Mouse (Mus musculus): ENCODE measurements around the gene Chmp5. TPM values are rescaled to one million over a fixed set of nuclear protein-coding genes. Genes with fewer than 3 reads are reported as not detected.

Gene Chmp5
- polyA plus RNA-seq, 1 experiment: 5.5 TPM

GRCm38 (mm10) chr4:40982486-40982885 is 34.3 kb downstream of the Chmp5 start:
- Histone ChIP-seq H3K27ac (ENCODE audit: insufficient read depth, low read depth, low read length) (no peak overlapping the region), H3K4me1 (ENCODE audit: control insufficient read depth, insufficient read depth, insufficient read length, low read length) (no peaks in the 10 kb centered on the region), H3K4me3 (ENCODE audit: low read depth, low read length) (no peak overlapping the region), H3K36me3 (ENCODE audit: control insufficient read depth, insufficient read depth, low read length) (peaks cover 45% of the 10 kb centered on the region), H3K27me3 (ENCODE audit: control insufficient read depth, insufficient read depth, low read length) (no peaks in the 10 kb centered on the region)
- TF ChIP-seq POLR2A (IDR thresholded peaks at IDR 0.05; ENCODE audit: low read depth, low read length) (no peak), CTCF (IDR thresholded peaks at IDR 0.05; ENCODE audit: extremely low read depth, insufficient read length, insufficient replicate concordance, low read depth, low read length) (no peak)
- WGBS: 50% methylated on average over 3 of the region's 3 CpGs

GRCm38 (mm10) chr4:40983686-40984085 is 35.5 kb downstream of the Chmp5 start:
- Histone ChIP-seq H3K4me1 (ENCODE audit: control insufficient read depth, insufficient read depth, insufficient read length, low read length) (no peaks in the 10 kb centered on the region), H3K36me3 (ENCODE audit: control insufficient read depth, insufficient read depth, low read length) (peaks cover 45% of the 10 kb centered on the region), H3K27ac (ENCODE audit: insufficient read depth, low read depth, low read length) (no peak overlapping the region), H3K27me3 (ENCODE audit: control insufficient read depth, insufficient read depth, low read length) (no peaks in the 10 kb centered on the region), H3K4me3 (ENCODE audit: low read depth, low read length) (no peak overlapping the region)
- TF ChIP-seq POLR2A (IDR thresholded peaks at IDR 0.05; ENCODE audit: low read depth, low read length) (no peak), CTCF (IDR thresholded peaks at IDR 0.05; ENCODE audit: extremely low read depth, insufficient read length, insufficient replicate concordance, low read depth, low read length) (no peak)
- WGBS: 77% methylated on average over 1 of the region's 1 CpGs

GRCm38 (mm10) chr4:40989633-40990032 is 41.4 kb downstream of the Chmp5 start:
- 91% methylated on average over 6 of the region's 6 CpGs for whole genome bisulfite sequencing
- Histone ChIP-seq H3K36me3 (ENCODE audit: control insufficient read depth, insufficient read depth, low read length) (peaks cover 76% of the 10 kb centered on the region), H3K4me3 (ENCODE audit: low read depth, low read length) (no peak overlapping the region), H3K27ac (ENCODE audit: insufficient read depth, low read depth, low read length) (no peak overlapping the region), H3K4me1 (ENCODE audit: control insufficient read depth, insufficient read depth, insufficient read length, low read length) (no peaks in the 10 kb centered on the region), H3K27me3 (ENCODE audit: control insufficient read depth, insufficient read depth, low read length) (no peaks in the 10 kb centered on the region)
- no peak for TF ChIP-seq CTCF (IDR thresholded peaks at IDR 0.05; ENCODE audit: extremely low read depth, insufficient read length, insufficient replicate concordance, low read depth, low read length)
- no peak for TF ChIP-seq POLR2A (IDR thresholded peaks at IDR 0.05; ENCODE audit: low read depth, low read length)

- H3K4me1 ChIP-seq (ENCODE audit: control insufficient read depth, insufficient read depth, insufficient read length, low read length): no peaks in the 10 kb centered on the region
- H3K36me3 ChIP-seq (ENCODE audit: control insufficient read depth, insufficient read depth, low read length): peaks cover 78% of the 10 kb centered on the region
- no peak overlapping the region for H3K27ac ChIP-seq (ENCODE audit: insufficient read depth, low read depth, low read length)
- no peak for TF ChIP-seq POLR2A (IDR thresholded peaks at IDR 0.05; ENCODE audit: low read depth, low read length)
- no peak for TF ChIP-seq CTCF (IDR thresholded peaks at IDR 0.05; ENCODE audit: extremely low read depth, insufficient read length, insufficient replicate concordance, low read depth, low read length)
- no peaks in the 10 kb centered on the region for H3K27me3 ChIP-seq (ENCODE audit: control insufficient read depth, insufficient read depth, low read length)
- no peak overlapping the region for H3K4me3 ChIP-seq (ENCODE audit: low read depth, low read length)
- WGBS: 95% methylated on average over 6 of the region's 6 CpGs
Observed at GRCm38 (mm10) chr4:40996302-40996701, 48.1 kb downstream of the Chmp5 start.

- peaks cover 77% of the 10 kb centered on the region for H3K36me3 ChIP-seq (ENCODE audit: control insufficient read depth, insufficient read depth, low read length)
- no peaks in the 10 kb centered on the region for H3K27me3 ChIP-seq (ENCODE audit: control insufficient read depth, insufficient read depth, low read length)
- H3K27ac ChIP-seq (ENCODE audit: insufficient read depth, low read depth, low read length): no peak overlapping the region
- H3K4me3 ChIP-seq (ENCODE audit: low read depth, low read length): no peak overlapping the region
- TF ChIP-seq CTCF (IDR thresholded peaks at IDR 0.05; ENCODE audit: extremely low read depth, insufficient read length, insufficient replicate concordance, low read depth, low read length) (no peak), POLR2A (IDR thresholded peaks at IDR 0.05; ENCODE audit: low read depth, low read length) (no peak)
- 86% methylated on average over 4 of the region's 4 CpGs for WGBS
- no peaks in the 10 kb centered on the region for H3K4me1 ChIP-seq (ENCODE audit: control insufficient read depth, insufficient read depth, insufficient read length, low read length)
Observed at GRCm38 (mm10) chr4:40997916-40998315, 49.7 kb downstream of the Chmp5 start.

- TF ChIP-seq CTCF (IDR thresholded peaks at IDR 0.05; ENCODE audit: extremely low read depth, insufficient read length, insufficient replicate concordance, low read depth, low read length) (no peak), POLR2A (IDR thresholded peaks at IDR 0.05; ENCODE audit: low read depth, low read length) (no peak)
- WGBS: 75% methylated on average over 1 of the region's 1 CpGs
- H3K36me3 ChIP-seq (ENCODE audit: control insufficient read depth, insufficient read depth, low read length): peaks cover 82% of the 10 kb centered on the region
Observed at GRCm38 (mm10) chr4:41000271-41000670, 52.1 kb downstream of the Chmp5 start.

GRCm38 (mm10) chr4:41000842-41001639 is 52.8 kb downstream of the Chmp5 start:
- 89% methylated on average over 9 of the region's 9 CpGs for WGBS
- no peaks in the 10 kb centered on the region for H3K4me1 ChIP-seq (ENCODE audit: control insufficient read depth, insufficient read depth, insufficient read length, low read length)
- no peak overlapping the region for H3K4me3 ChIP-seq (ENCODE audit: low read depth, low read length)
- TF ChIP-seq POLR2A (IDR thresholded peaks at IDR 0.05; ENCODE audit: low read depth, low read length) (no peak), CTCF (IDR thresholded peaks at IDR 0.05; ENCODE audit: extremely low read depth, insufficient read length, insufficient replicate concordance, low read depth, low read length) (no peak)
- H3K27me3 ChIP-seq (ENCODE audit: control insufficient read depth, insufficient read depth, low read length): no peaks in the 10 kb centered on the region
- H3K36me3 ChIP-seq (ENCODE audit: control insufficient read depth, insufficient read depth, low read length): peaks cover 79% of the 10 kb centered on the region
- no peak overlapping the region for H3K27ac ChIP-seq (ENCODE audit: insufficient read depth, low read depth, low read length)

More at GRCm38 (mm10) chr4:41000271-41000670, 52.1 kb downstream of the Chmp5 start:
- Histone ChIP-seq H3K4me1 (ENCODE audit: control insufficient read depth, insufficient read depth, insufficient read length, low read length) (no peaks in the 10 kb centered on the region), H3K27ac (ENCODE audit: insufficient read depth, low read depth, low read length) (no peak overlapping the region), H3K4me3 (ENCODE audit: low read depth, low read length) (no peak overlapping the region), H3K27me3 (ENCODE audit: control insufficient read depth, insufficient read depth, low read length) (no peaks in the 10 kb centered on the region)
